Mouse (Mus musculus): ENCODE results near the gene Ddx39b. TPM values are rescaled to one million over a fixed set of nuclear protein-coding genes. Genes with fewer than 3 reads are reported as not detected.

Gene Ddx39b
- polyA plus RNA-seq (2012; rRNA removed) = 203 and 206 TPM in 2 replicates

DNA sequence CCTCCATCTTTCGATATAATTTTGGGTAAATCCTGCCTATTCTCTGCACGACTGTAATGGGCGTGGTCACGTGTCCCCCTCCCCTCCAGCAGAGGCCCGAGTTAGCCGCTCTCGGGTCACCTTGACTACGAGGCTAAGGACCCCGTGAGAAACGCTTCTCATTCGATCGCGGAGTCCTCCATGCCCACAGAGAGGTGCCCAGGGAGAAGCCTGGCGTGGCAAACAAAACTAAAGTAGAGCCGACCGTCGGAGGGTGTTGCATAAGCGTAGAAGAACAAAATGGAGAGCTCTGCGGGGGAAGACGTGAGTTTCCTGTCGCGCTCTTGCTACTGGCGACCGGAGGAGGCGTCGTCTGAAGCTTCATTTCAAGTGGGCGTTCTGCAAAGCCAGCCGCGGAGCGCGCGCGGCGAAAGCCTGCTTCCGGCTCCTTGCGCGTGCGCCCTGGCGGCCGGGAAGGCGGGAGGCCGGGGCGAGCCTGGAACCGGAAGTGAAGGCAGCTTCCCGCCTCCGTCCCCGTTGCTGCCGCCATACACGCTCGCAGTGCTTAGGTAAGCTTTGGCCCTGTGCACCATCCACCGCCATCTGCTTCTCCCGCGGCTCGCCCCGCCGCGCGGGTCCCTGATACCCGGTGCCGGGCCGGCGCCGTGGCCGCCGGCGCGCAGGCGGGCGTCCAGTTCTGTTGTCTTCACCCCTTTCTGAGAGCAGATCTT lies at the start of gene Ddx39b:
Gene Ddx39b, plus strand, starts transcription at position 442 of the 710 bp plus-strand sequence.
- peak within 1 kb of the TSS; percentile 61 for H3K4me3 ChIP-seq (ENCODE audit: insufficient read depth, low read depth, low read length)
- peak; percentile 97 for DNase-seq
- no peak for TF ChIP-seq CTCF (conservative IDR thresholded peaks at IDR 0.05; ENCODE audit: insufficient read depth, insufficient read length, low read depth, low read length)
- peak; percentile 85 for TF ChIP-seq POLR2A (IDR thresholded peaks at IDR 0.05; ENCODE audit: low read depth, low read length)
- peaks cover 5% of the 10 kb centered on the region for H3K36me3 ChIP-seq (ENCODE audit: control insufficient read depth, insufficient read depth, low read length)
- H3K27ac ChIP-seq (ENCODE audit: insufficient read depth, low read depth, low read length) = peak within 1 kb of the TSS; percentile 100
- H3K27me3 ChIP-seq (replicated peaks; ENCODE audit: control insufficient read depth, insufficient read depth, low read length) = no peaks in the 10 kb centered on the region
- H3K4me1 ChIP-seq (ENCODE audit: control insufficient read depth, insufficient read depth, low read length) = peaks cover 17% of the 10 kb centered on the region; the same call in 1 of the 2 replicates
- WGBS = under 1% methylated on average over 69 of the region's 69 CpGs

DNA sequence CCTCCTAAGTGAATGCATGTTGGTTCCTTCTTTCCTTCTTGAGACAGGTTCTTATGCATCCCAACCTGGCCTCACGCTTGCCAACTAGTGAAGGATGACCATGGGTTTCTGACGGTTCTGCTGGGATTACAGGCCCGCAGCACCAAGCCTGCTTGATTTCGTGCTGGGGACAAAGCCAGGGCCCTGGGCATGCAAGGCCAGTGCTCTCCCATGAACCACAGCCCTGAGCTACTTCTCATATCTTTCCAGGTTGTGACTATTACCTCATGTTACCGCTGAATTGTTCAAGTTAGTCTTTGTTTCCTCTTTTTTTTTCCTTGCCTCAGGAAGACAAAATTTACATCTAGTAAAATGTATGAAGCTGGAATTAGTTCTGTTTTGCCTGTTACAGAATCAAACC lies 48.6 kb upstream of the Ddx39b start:
- no peaks in the 10 kb centered on the region for H3K27me3 ChIP-seq (replicated peaks; ENCODE audit: control insufficient read depth, insufficient read depth, low read length)
- no peaks in the 10 kb centered on the region for H3K4me1 ChIP-seq (ENCODE audit: control insufficient read depth, insufficient read depth, low read length)
- no peak for DNase-seq
- no peak for TF ChIP-seq CTCF (conservative IDR thresholded peaks at IDR 0.05; ENCODE audit: insufficient read depth, insufficient read length, low read depth, low read length)
- 81% methylated on average over 5 of the region's 5 CpGs for WGBS
- no peaks in the 10 kb centered on the region for H3K36me3 ChIP-seq (ENCODE audit: control insufficient read depth, insufficient read depth, low read length)
- H3K4me3 ChIP-seq (ENCODE audit: insufficient read depth, low read depth, low read length) = no peak overlapping the region
- no peak overlapping the region for H3K27ac ChIP-seq (ENCODE audit: insufficient read depth, low read depth, low read length)

DNA sequence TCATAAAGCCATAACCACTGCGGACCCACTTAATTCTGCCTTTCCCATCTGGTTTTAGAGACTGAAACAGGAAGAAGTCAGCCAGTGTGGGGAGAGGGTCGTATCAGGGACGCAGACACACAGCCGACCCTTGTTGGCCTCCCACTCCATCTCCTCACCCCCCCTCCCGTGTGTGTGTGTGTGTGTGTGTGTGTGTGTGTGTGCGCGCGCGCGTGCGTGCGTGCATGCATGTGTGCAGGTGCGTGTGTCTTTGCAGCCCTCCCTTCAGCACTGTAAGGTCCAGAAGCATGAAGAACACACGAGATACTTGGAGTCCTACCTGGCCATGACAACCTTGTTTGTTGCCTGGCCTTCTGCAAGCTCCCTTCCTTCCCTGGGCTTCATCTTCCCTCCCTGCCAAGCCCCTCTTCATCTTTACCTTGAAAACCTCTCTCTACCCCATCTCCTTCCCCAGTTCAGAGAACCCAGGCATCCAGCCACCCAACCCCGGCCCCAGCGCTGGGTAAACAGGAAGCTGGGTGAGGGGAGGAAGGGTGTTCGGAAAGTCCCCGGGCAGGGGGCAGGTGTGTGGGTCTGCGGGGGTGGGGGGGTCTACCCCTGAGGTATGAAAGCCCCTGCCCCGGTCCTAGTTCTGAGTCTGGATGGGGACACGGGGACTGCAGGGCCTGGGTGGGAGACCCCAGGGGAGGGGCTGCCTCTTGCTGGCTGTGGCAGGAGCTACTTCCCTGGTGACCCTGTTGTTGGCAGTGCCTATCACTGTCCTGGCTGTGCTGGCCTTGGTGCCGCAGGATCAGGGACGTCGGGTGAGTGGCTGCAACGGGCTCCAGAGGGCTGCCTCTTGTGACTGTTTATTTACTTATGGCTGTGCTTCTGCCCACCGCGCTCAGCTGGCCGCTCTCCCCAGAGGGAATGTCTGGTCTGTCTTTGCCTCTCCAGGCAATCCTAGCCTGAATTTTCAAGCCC lies 47.4 kb upstream of the Ddx39b start, which contains the start of gene Ltb:
Gene Ltb, plus strand, starts transcription at position 559 of the 963 bp plus-strand sequence.
- Histone ChIP-seq H3K36me3 (ENCODE audit: control insufficient read depth, insufficient read depth, low read length) (no peaks in the 10 kb centered on the region), H3K27ac (ENCODE audit: insufficient read depth, low read depth, low read length) (no peak within 1 kb of the TSS), H3K4me1 (ENCODE audit: control insufficient read depth, insufficient read depth, low read length) (no peaks in the 10 kb centered on the region), H3K4me3 (ENCODE audit: insufficient read depth, low read depth, low read length) (no peak within 1 kb of the TSS), H3K27me3 (replicated peaks; ENCODE audit: control insufficient read depth, insufficient read depth, low read length) (no peaks in the 10 kb centered on the region)
- 63% methylated on average over 28 of the region's 28 CpGs for WGBS
- DNase-seq = no peak
- TF ChIP-seq CTCF (conservative IDR thresholded peaks at IDR 0.05; ENCODE audit: insufficient read depth, insufficient read length, low read depth, low read length) = no peak
- no peak for TF ChIP-seq POLR2A (IDR thresholded peaks at IDR 0.05; ENCODE audit: low read depth, low read length)

- WGBS = 46% methylated on average over 19 of the region's 19 CpGs
- Histone ChIP-seq H3K27me3 (replicated peaks; ENCODE audit: control insufficient read depth, insufficient read depth, low read length) (no peaks in the 10 kb centered on the region), H3K27ac (ENCODE audit: insufficient read depth, low read depth, low read length) (no peak overlapping the region), H3K4me3 (ENCODE audit: insufficient read depth, low read depth, low read length) (peak overlapping the region; percentile 54), H3K36me3 (ENCODE audit: control insufficient read depth, insufficient read depth, low read length) (no peaks in the 10 kb centered on the region), H3K4me1 (ENCODE audit: control insufficient read depth, insufficient read depth, low read length) (no peaks in the 10 kb centered on the region)
- TF ChIP-seq POLR2A (IDR thresholded peaks at IDR 0.05; ENCODE audit: low read depth, low read length) = no peak
- TF ChIP-seq CTCF (conservative IDR thresholded peaks at IDR 0.05; ENCODE audit: insufficient read depth, insufficient read length, low read depth, low read length) = no peak
- DNase-seq = no peak
Measured at GRCm38 (mm10) chr17:35194844-35195630, 46.5 kb upstream of the Ddx39b start.

DNA sequence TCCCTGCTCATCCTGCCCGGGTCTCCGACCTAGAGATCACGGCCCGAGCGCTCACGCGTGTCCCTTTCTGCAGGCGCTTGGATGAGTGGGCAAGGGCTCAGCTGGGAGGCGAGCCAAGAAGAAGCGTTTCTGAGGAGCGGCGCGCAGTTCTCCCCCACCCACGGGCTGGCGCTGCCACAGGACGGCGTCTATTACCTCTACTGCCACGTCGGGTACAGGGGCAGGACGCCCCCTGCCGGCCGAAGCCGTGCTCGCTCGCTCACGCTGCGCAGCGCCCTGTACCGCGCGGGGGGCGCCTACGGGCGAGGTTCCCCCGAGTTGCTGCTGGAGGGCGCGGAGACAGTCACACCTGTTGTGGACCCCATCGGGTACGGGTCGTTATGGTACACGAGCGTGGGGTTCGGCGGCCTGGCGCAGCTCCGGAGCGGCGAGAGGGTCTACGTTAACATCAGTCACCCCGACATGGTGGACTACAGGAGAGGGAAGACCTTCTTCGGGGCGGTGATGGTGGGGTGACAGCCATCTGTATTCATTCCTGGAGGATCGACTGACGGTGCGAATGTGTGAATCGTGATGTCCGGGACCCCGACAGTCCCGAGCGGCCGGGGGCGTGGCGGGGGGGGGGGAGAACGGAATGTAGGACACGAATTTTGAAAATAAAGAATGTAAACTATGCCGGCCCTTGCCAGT lies 45.8 kb upstream of the Ddx39b start:
- H3K36me3 ChIP-seq (ENCODE audit: control insufficient read depth, insufficient read depth, low read length) = no peaks in the 10 kb centered on the region
- TF ChIP-seq POLR2A (IDR thresholded peaks at IDR 0.05; ENCODE audit: low read depth, low read length) = no peak
- peak; percentile 82 for TF ChIP-seq CTCF (conservative IDR thresholded peaks at IDR 0.05; ENCODE audit: insufficient read depth, insufficient read length, low read depth, low read length)
- no peak overlapping the region for H3K27ac ChIP-seq (ENCODE audit: insufficient read depth, low read depth, low read length)
- no peaks in the 10 kb centered on the region for H3K27me3 ChIP-seq (replicated peaks; ENCODE audit: control insufficient read depth, insufficient read depth, low read length)
- H3K4me3 ChIP-seq (ENCODE audit: insufficient read depth, low read depth, low read length) = peak overlapping the region; percentile 54
- peak; percentile 76 for DNase-seq
- 1% methylated on average over 66 of the region's 66 CpGs for WGBS
- H3K4me1 ChIP-seq (ENCODE audit: control insufficient read depth, insufficient read depth, low read length) = no peaks in the 10 kb centered on the region

DNA sequence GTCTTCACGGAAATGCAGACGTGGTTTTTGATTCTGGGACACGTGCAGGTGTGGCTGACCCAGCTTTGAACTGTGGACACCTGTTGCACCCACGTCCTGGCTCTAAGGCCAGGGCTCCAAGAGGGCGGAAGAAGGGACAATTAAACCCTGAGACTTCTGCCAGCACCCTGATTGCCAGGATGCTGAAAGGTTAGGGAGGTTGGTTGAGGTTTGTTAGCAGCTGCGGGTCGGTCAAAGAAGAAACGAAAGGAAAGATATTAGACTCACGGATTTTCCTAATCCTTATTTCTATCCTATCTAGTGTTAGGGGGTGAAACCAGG lies 45.3 kb upstream of the Ddx39b start:
- peak overlapping the region; percentile 54; the same call in 1 of the 2 replicates for H3K4me3 ChIP-seq (ENCODE audit: insufficient read depth, low read depth, low read length)
- no peak for DNase-seq
- 38% methylated on average over 9 of the region's 9 CpGs for whole genome bisulfite sequencing
- H3K27ac ChIP-seq (ENCODE audit: insufficient read depth, low read depth, low read length) = no peak overlapping the region
- no peaks in the 10 kb centered on the region for H3K27me3 ChIP-seq (replicated peaks; ENCODE audit: control insufficient read depth, insufficient read depth, low read length)
- H3K4me1 ChIP-seq (ENCODE audit: control insufficient read depth, insufficient read depth, low read length) = no peaks in the 10 kb centered on the region
- no peak for TF ChIP-seq CTCF (conservative IDR thresholded peaks at IDR 0.05; ENCODE audit: insufficient read depth, insufficient read length, low read depth, low read length)
- no peak for TF ChIP-seq POLR2A (IDR thresholded peaks at IDR 0.05; ENCODE audit: low read depth, low read length)
- no peaks in the 10 kb centered on the region for H3K36me3 ChIP-seq (ENCODE audit: control insufficient read depth, insufficient read depth, low read length)
